Mouse (Mus musculus) ZHBTc4 (cell line): Measurements from ENCODE around the gene Ms4a14.
A peak's percentile ranks its signal among the peaks of the same experiment; 100 is the strongest.

ENCODE experiments used
- DNase-seq: peaks from one replicate; pipeline ENCODE4 v3.0.0-alpha.2; 2011; ENCODE audit warnings: low read depth, low spot score

The Ms4a14 gene

GRCm38 (mm10) chr19:11314354-11314753 lies at the start of gene Ms4a14:
TSS of gene Ms4a14 (minus strand) at chr19:11314454.
- no peak for DNase-seq

- no peak for DNase-seq
These were observed 47.7 kb upstream of the Ms4a14 start for GRCm38 (mm10) chr19:11362002-11362401.

GRCm38 (mm10) chr19:11360106-11360505 lies 45.9 kb upstream of the Ms4a14 start:
- no peak for DNase-seq

GRCm38 (mm10) chr19:11355730-11356129 lies 41.5 kb upstream of the Ms4a14 start:
- no peak for DNase-seq

GRCm38 (mm10) chr19:11351878-11352277 lies 37.6 kb upstream of the Ms4a14 start:
- peak; percentile 29 for DNase-seq

- DNase-seq = peak; percentile 55
These were observed 35.6 kb upstream of the Ms4a14 start for GRCm38 (mm10) chr19:11349698-11350481.

GRCm38 (mm10) chr19:11343992-11344391 lies 29.7 kb upstream of the Ms4a14 start:
- no peak for DNase-seq

GRCm38 (mm10) chr19:11343147-11343546 lies 28.9 kb upstream of the Ms4a14 start:
- DNase-seq = no peak

GRCm38 (mm10) chr19:11335932-11336331 lies 21.7 kb upstream of the Ms4a14 start, which contains the start of gene Ms4a7:
TSS of gene Ms4a7 (minus strand) at chr19:11336146.
- no peak for DNase-seq

GRCm38 (mm10) chr19:11321123-11321522 lies 6.9 kb upstream of the Ms4a14 start:
- DNase-seq = no peak

GRCm38 (mm10) chr19:11316786-11317185 lies 2.5 kb upstream of the Ms4a14 start:
- DNase-seq = peak; percentile 73

- no peak for DNase-seq
These were observed 5.4 kb downstream of the Ms4a14 start for GRCm38 (mm10) chr19:11308888-11309287.

GRCm38 (mm10) chr19:11299529-11299928 lies 14.7 kb downstream of the Ms4a14 start:
- peak; percentile 96 for DNase-seq

- peak; percentile 95 for DNase-seq
These were observed 15.3 kb downstream of the Ms4a14 start for GRCm38 (mm10) chr19:11298939-11299338.

- peak; percentile 42 for DNase-seq
These were observed 20.6 kb downstream of the Ms4a14 start for GRCm38 (mm10) chr19:11293616-11294015.

- DNase-seq = peak; percentile 63
These were observed 21.3 kb downstream of the Ms4a14 start for GRCm38 (mm10) chr19:11292990-11293389.

- no peak for DNase-seq
These were observed 30.5 kb downstream of the Ms4a14 start, which contains the start of gene Ms4a5 for GRCm38 (mm10) chr19:11283773-11284172. TSS of gene Ms4a5 (minus strand) at chr19:11283873.

- DNase-seq = peak; percentile 41
These were observed 34.0 kb downstream of the Ms4a14 start for GRCm38 (mm10) chr19:11280223-11280622.

- no peak for DNase-seq
These were observed 37.8 kb downstream of the Ms4a14 start for GRCm38 (mm10) chr19:11276431-11276830.

GRCm38 (mm10) chr19:11266956-11267355 lies 47.3 kb downstream of the Ms4a14 start:
- DNase-seq = no peak

- no peak for DNase-seq
These were observed 48.0 kb downstream of the Ms4a14 start, which contains the start of gene Ms4a1 for GRCm38 (mm10) chr19:11266052-11266845. TSS of gene Ms4a1 (minus strand) at chr19:11266241.

GRCm38 (mm10) chr19:11264602-11265185 lies 49.6 kb downstream of the Ms4a14 start:
- no peak for DNase-seq
